Mouse (Mus musculus): Measurements from ENCODE around the gene Dach1.

Gene Dach1

GRCm38 (mm10) chr14:97847641-97848040 is 321.9 kb downstream of the Dach1 start:
- DNase-seq (ENCODE audit: low spot score) = no peak

- DNase-seq (ENCODE audit: low spot score) = no peak
Measured at GRCm38 (mm10) chr14:97839275-97839674, 330.3 kb downstream of the Dach1 start.

GRCm38 (mm10) chr14:97829865-97830264 is 339.7 kb downstream of the Dach1 start:
- no peak for DNase-seq (ENCODE audit: low spot score)

- DNase-seq (ENCODE audit: low spot score) = no peak
Measured at GRCm38 (mm10) chr14:97814555-97815175, 354.9 kb downstream of the Dach1 start.

- no peak for DNase-seq (ENCODE audit: low spot score)
Measured at GRCm38 (mm10) chr14:97813557-97813956, 356.0 kb downstream of the Dach1 start.

GRCm38 (mm10) chr14:97795385-97795952 is 374.1 kb downstream of the Dach1 start:
- DNase-seq (ENCODE audit: low spot score) = no peak

- DNase-seq (ENCODE audit: low spot score) = no peak
Measured at GRCm38 (mm10) chr14:97774135-97774767, 395.3 kb downstream of the Dach1 start.

- peak; percentile 77 for DNase-seq (ENCODE audit: low spot score)
Measured at GRCm38 (mm10) chr14:97754400-97754799, 415.2 kb downstream of the Dach1 start.

GRCm38 (mm10) chr14:97753973-97754372 is 415.6 kb downstream of the Dach1 start:
- DNase-seq (ENCODE audit: low spot score) = no peak

- DNase-seq (ENCODE audit: low spot score) = no peak
Measured at GRCm38 (mm10) chr14:97743252-97743651, 426.3 kb downstream of the Dach1 start.

GRCm38 (mm10) chr14:97742785-97743184 is 426.8 kb downstream of the Dach1 start:
- DNase-seq (ENCODE audit: low spot score) = no peak

Measured in embryo, embryonic 10.5 days (tissue).